Mouse (Mus musculus) brain, embryonic 14.5 days (tissue): ENCODE data around the gene Tns4.

Experiments used
- CTCF ChIP-seq: fragments of 200-500 bp; IDR thresholded peaks from 2 replicates; pipeline ENCODE4 v1.5.1; 2012; ENCODE audit warnings: inconsistent platforms, mild to moderate bottlenecking, moderate library complexity, borderline replicate concordance; ENCODE audit not compliant: insufficient read depth, insufficient read length; ENCODE audit errors: extremely low read depth
- POLR2A ChIP-seq: fragments of 200-500 bp; IDR thresholded peaks from 2 replicates; pipeline ENCODE4 v1.6.1; 2012; ENCODE audit warnings: mild to moderate bottlenecking, inconsistent platforms, borderline replicate concordance; ENCODE audit not compliant: poor library complexity, insufficient read depth, insufficient read length, severe bottlenecking; ENCODE audit errors: extremely low read depth

DNA sequence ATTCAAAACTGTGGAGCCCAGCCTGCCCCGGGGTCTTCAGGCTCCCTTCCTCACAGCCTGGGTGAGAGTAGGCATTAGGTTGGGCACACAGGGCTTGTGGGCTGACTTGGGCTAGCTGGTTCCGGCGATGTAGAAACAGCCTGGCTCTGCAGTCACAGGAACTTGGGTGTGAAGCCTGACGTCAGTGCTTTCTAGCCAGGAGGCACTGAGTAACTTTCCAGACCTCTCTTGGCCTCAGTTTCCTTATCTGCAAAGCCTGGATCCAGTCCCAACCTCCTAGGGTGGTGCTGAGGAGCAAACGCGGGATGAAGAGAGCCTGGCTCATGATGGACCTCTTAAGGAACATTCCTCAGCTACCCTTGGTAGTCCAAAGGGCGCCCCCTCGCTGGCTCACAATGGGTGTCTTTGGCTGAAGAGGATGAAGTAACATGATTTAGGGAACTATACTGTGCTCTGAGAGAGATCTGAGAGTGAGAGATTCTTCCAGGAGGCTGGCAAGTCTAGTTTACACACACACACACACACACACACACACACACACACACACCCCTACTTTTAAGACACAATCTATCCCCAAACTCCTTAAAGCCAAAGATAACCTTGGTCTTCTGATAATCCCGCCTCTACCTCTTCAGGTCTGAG lies 8.1 kb downstream of the Tns4 start:
- no peak for TF ChIP-seq CTCF
- no peak for TF ChIP-seq POLR2A
